Mouse (Mus musculus): ENCODE results near the gene Scn4a. TPM values are rescaled to one million over a fixed set of nuclear protein-coding genes. Genes with fewer than 3 reads are reported as not detected.

Scn4a gene
- polyA plus RNA-seq, 1 experiment from 2014 or later, result not detected

DNA sequence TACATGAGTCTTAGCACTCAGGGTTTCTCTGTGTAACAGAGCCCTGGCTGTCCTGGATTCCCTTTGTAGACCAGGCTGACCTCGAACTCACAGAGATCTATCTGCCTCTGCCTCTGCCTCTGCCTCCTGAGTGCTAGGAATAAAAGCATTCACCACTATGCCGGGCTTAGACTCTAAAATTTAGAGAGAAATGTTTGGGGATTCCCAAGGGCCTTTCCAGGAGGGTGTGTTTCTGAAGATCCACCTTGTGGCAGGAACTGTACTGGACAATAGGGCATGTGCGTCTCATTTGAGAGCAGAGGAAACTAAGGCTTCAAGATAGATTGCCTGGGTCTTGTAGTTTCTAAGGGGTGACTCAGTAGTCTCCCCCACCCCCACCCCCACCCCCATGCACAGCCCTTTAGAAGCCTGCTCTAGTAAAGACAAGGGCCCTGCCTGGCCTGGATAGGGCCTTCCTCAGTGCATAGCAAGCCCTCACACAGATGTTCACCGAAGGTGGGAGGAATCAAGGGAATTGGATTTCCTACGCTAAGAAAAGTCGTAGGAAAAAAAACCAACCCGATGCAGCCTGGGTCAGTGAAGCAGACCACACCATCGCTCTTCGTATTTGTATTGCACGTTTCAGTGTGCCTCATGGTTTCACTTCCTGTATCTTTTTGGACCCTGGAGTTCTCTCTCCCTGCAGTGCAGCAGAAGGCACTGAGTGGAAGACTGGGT is 47.6 kb downstream of the Scn4a start:
- no peaks in the 10 kb centered on the region for H3K27me3 ChIP-seq (ENCODE audit: poor library complexity, severe bottlenecking)
- H3K4me1 ChIP-seq, result peaks cover 11% of the 10 kb centered on the region
- no peaks in the 10 kb centered on the region for H3K36me3 ChIP-seq (replicated peaks)
- no peak overlapping the region for H3K27ac ChIP-seq
- H3K4me3 ChIP-seq, result no peak overlapping the region
- no peak for DNase-seq (ENCODE audit: extremely low spot score, low spot score)
- no peaks in the 10 kb centered on the region for H3K9me3 ChIP-seq
- 89% methylated on average over 10 of the region's 10 CpGs for WGBS

DNA sequence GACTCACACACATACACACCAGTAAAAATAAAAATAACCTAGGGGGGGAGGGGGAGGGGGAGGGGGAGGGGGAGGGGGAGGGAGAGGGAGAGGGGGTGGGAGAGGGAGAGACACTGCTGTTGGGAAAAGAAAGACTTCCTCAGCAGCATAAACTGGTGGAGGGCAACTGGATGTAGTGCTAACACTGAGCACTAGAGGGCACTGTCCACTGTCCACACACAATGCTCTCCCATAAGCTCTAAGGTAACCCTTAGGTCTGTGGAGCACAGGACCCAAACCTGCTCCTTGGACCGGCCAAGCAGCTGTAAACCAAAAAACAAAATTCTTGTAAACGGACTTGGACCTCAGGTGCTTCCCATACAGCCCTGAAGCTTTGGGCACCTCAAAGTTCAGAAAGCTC is 50.5 kb downstream of the Scn4a start:
- no peaks in the 10 kb centered on the region for H3K36me3 ChIP-seq (replicated peaks)
- H3K4me1 ChIP-seq, result no peaks in the 10 kb centered on the region
- WGBS, result 13% methylated on average over 2 of the region's 2 CpGs
- no peaks in the 10 kb centered on the region for H3K27me3 ChIP-seq (ENCODE audit: poor library complexity, severe bottlenecking)
- DNase-seq (ENCODE audit: extremely low spot score, low spot score), result peak; percentile 64
- H3K27ac ChIP-seq, result no peak overlapping the region
- no peak overlapping the region for H3K4me3 ChIP-seq
- no peaks in the 10 kb centered on the region for H3K9me3 ChIP-seq

DNA sequence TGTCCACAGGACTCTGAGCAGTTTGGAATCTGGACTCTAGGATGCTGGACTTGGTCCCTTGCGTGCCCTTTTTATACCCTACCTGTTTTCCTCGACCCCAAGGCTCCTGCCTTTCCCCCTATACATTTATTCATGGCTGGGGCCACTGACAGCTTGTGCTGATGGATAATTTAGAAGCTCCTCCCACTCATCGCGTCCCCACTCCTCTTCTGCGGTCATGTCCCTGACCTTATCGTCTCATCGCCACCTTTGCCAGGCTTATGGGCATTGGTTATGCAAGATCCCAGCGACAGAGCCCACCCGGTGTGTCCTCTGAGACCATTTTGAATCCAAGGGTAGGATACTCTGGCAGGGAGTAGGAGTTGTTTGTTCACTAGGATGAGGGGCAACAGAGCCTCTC is 51.3 kb downstream of the Scn4a start, which contains the start of gene Gh:
Gene Gh, minus strand, starts transcription at position 101 of the 400 bp plus-strand sequence.
- WGBS, result 84% methylated on average over 9 of the region's 9 CpGs
- no peaks in the 10 kb centered on the region for H3K27me3 ChIP-seq (ENCODE audit: poor library complexity, severe bottlenecking)
- H3K36me3 ChIP-seq (replicated peaks), result no peaks in the 10 kb centered on the region
- no peak for DNase-seq (ENCODE audit: extremely low spot score, low spot score)
- H3K9me3 ChIP-seq, result no peaks in the 10 kb centered on the region
- H3K4me3 ChIP-seq, result no peak within 1 kb of the TSS
- no peaks in the 10 kb centered on the region for H3K4me1 ChIP-seq
- H3K27ac ChIP-seq, result no peak within 1 kb of the TSS

DNA sequence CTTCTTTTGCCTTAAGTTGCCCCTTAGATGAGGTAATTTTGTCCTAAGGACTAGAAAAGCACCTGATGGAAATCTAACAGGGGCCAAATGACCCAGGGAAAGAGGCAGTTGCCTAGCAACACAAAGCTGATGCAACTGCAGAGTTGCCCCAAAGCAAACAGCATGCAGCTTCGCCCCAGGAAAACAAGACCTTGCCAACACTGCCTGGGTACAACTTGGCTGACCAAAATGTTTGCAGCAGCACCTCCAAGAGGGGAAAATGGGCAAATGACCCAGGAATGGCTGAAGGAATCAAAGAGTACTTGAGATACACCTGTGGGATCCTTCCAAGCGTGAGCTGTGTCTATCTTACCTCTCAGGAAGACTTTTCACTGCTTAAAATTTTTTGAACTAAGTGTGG is 61.2 kb downstream of the Scn4a start:
- Histone ChIP-seq H3K36me3 (replicated peaks) (no peaks in the 10 kb centered on the region), H3K27me3 (ENCODE audit: poor library complexity, severe bottlenecking) (no peaks in the 10 kb centered on the region), H3K4me1 (no peaks in the 10 kb centered on the region), H3K27ac (no peak overlapping the region), H3K4me3 (no peak overlapping the region), H3K9me3 (peaks cover 2% of the 10 kb centered on the region; the same call in 1 of the 2 replicates)
- no peak for DNase-seq (ENCODE audit: extremely low spot score, low spot score)
- 91% methylated on average over 2 of the region's 2 CpGs for WGBS

DNA sequence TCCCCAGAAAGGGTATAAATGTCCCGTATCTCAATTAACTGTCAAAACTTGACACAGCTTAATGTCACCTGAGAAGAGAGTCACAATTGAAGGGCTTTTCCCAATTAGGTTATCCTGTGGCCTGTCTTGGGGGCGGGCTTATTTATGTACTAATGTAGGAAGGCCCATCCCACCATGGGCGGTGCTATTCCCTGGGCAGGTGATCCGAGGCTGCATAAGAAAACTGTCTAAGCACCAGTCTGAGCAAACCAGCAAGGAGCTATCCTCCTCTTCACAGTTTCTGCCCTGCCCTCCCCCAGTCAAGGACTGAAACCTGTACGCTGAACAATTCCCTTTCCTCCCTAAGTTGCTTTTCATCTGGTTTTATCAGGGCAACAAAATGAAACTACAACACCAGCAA is 62.7 kb downstream of the Scn4a start:
- no peaks in the 10 kb centered on the region for H3K4me1 ChIP-seq
- H3K36me3 ChIP-seq (replicated peaks), result no peaks in the 10 kb centered on the region
- no peak overlapping the region for H3K27ac ChIP-seq
- no peak overlapping the region for H3K4me3 ChIP-seq
- DNase-seq (ENCODE audit: extremely low spot score, low spot score), result no peak
- WGBS, result 89% methylated on average over 5 of the region's 5 CpGs
- H3K27me3 ChIP-seq (ENCODE audit: poor library complexity, severe bottlenecking), result no peaks in the 10 kb centered on the region
- H3K9me3 ChIP-seq, result peaks cover 2% of the 10 kb centered on the region; the same call in 1 of the 2 replicates

DNA sequence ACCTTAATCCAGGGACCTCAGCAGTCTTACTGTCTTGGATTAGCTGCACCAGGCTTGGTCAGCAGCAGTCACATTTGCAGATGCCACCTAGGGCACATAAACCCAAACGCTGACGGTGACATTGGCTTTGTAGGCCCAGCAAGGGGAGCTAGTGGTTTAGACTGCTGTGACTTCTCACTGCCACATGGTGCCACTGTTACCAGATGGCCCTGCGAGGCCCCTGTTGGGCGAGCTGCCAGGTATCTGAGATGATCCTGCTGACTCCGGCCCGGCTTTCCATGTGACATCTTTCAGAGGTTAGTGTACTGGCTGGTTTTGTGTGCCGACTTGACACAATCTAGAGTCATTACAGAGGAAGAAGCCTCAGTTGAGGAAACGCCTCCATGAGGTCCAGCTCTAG is 63.7 kb downstream of the Scn4a start:
- WGBS, result 84% methylated on average over 8 of the region's 8 CpGs
- H3K4me3 ChIP-seq, result no peak overlapping the region
- no peaks in the 10 kb centered on the region for H3K4me1 ChIP-seq
- no peak for DNase-seq (ENCODE audit: extremely low spot score, low spot score)
- no peak overlapping the region for H3K27ac ChIP-seq
- peaks cover 2% of the 10 kb centered on the region; the same call in 1 of the 2 replicates for H3K9me3 ChIP-seq
- no peaks in the 10 kb centered on the region for H3K27me3 ChIP-seq (ENCODE audit: poor library complexity, severe bottlenecking)
- no peaks in the 10 kb centered on the region for H3K36me3 ChIP-seq (replicated peaks)

DNA sequence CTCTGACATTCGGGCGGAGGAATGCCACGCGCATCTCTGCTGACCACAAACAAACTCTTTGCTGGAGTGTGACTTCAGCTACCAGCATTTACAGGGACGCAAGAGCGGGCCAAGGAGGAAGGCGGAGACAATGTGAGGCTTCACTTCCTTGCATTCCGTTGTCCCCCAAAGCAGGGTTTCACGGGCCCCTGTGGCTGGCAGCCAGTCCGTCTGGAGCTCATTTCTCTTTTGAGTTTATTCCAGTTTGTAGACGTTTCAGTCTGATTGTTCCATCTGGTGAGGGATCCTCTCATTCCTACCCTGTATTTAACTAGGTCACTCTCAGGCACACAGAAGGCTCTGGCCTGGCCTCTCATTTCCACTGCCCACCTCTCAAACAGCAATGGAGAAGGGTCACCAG is 66.1 kb downstream of the Scn4a start:
- Histone ChIP-seq H3K4me3 (no peak overlapping the region), H3K36me3 (replicated peaks) (no peaks in the 10 kb centered on the region), H3K9me3 (no peaks in the 10 kb centered on the region), H3K27me3 (ENCODE audit: poor library complexity, severe bottlenecking) (no peaks in the 10 kb centered on the region), H3K4me1 (no peaks in the 10 kb centered on the region; the same call in 1 of the 2 replicates), H3K27ac (no peak overlapping the region)
- 83% methylated on average over 11 of the region's 11 CpGs for WGBS
- no peak for DNase-seq (ENCODE audit: extremely low spot score, low spot score)

DNA sequence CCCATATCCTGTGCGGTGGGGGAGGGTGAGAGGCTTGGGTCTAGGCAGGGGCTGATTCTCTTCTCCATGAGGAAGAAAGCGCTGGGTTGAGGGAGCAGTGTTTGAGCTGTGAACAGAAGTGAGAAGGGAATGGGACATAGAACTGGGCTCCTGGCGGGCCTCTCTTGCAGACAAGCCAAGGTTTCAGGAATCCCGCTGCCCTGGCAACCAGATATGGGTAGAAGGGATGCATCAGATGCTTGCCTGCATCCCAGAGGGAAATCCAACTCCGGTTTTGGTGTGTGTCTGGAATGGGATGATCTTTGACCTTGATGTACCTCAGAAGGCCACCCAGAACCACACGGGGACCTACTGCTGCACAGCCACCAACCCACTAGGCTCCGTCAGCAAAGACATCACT is 66.9 kb downstream of the Scn4a start:
- H3K4me3 ChIP-seq, result no peak overlapping the region
- 91% methylated on average over 7 of the region's 7 CpGs for WGBS
- no peaks in the 10 kb centered on the region for H3K9me3 ChIP-seq
- H3K27ac ChIP-seq, result no peak overlapping the region
- H3K4me1 ChIP-seq, result no peaks in the 10 kb centered on the region; the same call in 1 of the 2 replicates
- no peaks in the 10 kb centered on the region for H3K36me3 ChIP-seq (replicated peaks)
- H3K27me3 ChIP-seq (ENCODE audit: poor library complexity, severe bottlenecking), result no peaks in the 10 kb centered on the region
- no peak for DNase-seq (ENCODE audit: extremely low spot score, low spot score)

DNA sequence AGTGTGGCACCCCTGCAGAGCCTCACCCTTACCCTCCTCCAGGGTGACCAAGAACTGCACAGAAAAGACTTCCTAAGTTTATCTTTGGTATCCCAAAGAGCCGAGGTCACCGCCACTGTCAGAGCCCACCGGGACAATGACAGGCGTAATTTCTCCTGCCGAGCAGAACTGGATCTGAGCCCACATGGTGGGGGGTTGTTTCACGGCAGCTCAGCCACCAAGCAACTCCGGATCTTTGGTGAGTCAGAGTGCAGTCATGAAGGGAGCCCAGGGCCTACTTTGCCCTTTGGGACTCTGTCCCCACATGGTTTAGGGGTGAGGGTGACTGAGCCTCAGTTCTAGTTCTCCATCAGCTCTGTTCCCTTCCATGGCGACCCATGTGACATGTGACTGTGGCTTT is 69.0 kb downstream of the Scn4a start:
- no peaks in the 10 kb centered on the region for H3K9me3 ChIP-seq
- H3K27ac ChIP-seq, result no peak overlapping the region
- no peak for DNase-seq (ENCODE audit: extremely low spot score, low spot score)
- no peak overlapping the region for H3K4me3 ChIP-seq
- H3K36me3 ChIP-seq (replicated peaks), result no peaks in the 10 kb centered on the region
- WGBS, result 83% methylated on average over 8 of the region's 8 CpGs
- H3K4me1 ChIP-seq, result no peaks in the 10 kb centered on the region; the same call in 1 of the 2 replicates
- no peaks in the 10 kb centered on the region for H3K27me3 ChIP-seq (ENCODE audit: poor library complexity, severe bottlenecking)

DNA sequence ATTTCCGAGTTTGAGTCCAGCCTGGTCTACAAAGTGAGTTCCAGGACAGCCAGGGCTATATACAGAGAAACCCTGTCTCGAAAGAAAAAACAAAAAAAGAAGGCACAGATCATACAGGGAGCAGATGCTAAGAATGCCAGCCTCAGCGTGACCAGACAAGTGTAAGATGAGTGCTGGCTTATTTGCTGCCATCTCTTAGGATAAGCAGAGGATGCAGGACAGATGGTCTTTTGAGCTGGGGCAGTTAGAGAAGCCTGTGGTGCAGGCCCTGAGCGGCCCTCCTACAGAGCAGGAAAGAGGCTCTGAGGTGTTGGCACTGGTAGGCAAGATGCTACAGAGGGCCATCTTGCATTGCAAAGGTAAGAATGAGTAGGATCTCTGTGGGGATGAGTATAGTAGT is 69.7 kb downstream of the Scn4a start:
- Histone ChIP-seq H3K9me3 (no peaks in the 10 kb centered on the region), H3K36me3 (replicated peaks) (no peaks in the 10 kb centered on the region), H3K4me3 (no peak overlapping the region), H3K27ac (no peak overlapping the region), H3K27me3 (ENCODE audit: poor library complexity, severe bottlenecking) (no peaks in the 10 kb centered on the region), H3K4me1 (no peaks in the 10 kb centered on the region; the same call in 1 of the 2 replicates)
- 84% methylated on average over 4 of the region's 4 CpGs for WGBS
- DNase-seq (ENCODE audit: extremely low spot score, low spot score), result no peak

DNA sequence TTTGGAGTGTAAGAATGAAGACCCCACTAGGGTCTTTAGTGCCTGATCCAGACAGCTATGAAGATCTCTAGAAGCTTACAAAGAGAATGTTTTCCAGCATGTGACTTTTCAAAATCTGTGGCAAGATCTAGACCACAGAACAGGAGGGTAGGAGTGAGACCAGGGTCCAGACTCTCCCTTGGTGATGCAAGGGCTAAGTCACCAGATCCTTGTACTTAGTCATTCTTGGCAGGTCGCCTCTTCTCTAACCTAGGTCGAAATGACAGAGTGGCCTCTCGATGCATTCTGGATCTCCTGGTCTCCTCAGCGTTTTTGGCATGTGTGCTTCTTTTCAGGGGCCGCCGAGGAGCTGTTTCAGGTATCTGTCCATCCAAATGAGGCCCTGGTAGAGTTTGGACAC is 70.6 kb downstream of the Scn4a start:
- 88% methylated on average over 6 of the region's 6 CpGs for WGBS
- no peak overlapping the region for H3K27ac ChIP-seq
- H3K9me3 ChIP-seq, result no peaks in the 10 kb centered on the region

DNA sequence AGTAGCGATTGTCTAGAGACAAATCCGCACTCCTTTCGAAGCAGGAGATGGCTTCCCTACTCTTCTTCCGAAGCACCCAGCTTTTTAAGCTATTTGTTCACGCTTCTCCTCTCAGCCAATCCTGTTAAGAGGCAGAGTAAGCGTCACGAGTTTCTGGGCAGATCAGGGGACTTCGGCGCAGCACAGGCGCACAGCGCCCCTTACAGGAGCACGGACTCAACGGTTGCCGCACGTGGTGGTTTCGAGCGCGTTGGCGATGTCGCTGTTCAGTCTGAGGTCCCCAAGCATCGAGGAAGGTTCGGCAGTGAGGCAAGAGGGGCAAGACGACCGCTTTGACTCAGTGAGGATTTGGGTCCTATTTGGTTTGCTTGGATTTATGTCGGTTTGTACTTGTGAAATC is 76.6 kb downstream of the Scn4a start, which contains the start of gene Tcam1:
Gene Tcam1, plus strand, starts transcription at position 219 of the 400 bp plus-strand sequence.
- peak; percentile 92 for DNase-seq (ENCODE audit: extremely low spot score, low spot score)

More for the DNA sequence above, 70.6 kb downstream of the Scn4a start:
- no peaks in the 10 kb centered on the region; the same call in 1 of the 2 replicates for H3K4me1 ChIP-seq
- no peaks in the 10 kb centered on the region for H3K36me3 ChIP-seq (replicated peaks)
- H3K27me3 ChIP-seq (ENCODE audit: poor library complexity, severe bottlenecking), result peaks cover 9% of the 10 kb centered on the region
- DNase-seq (ENCODE audit: extremely low spot score, low spot score), result no peak
- H3K4me3 ChIP-seq, result no peak overlapping the region

DNA sequence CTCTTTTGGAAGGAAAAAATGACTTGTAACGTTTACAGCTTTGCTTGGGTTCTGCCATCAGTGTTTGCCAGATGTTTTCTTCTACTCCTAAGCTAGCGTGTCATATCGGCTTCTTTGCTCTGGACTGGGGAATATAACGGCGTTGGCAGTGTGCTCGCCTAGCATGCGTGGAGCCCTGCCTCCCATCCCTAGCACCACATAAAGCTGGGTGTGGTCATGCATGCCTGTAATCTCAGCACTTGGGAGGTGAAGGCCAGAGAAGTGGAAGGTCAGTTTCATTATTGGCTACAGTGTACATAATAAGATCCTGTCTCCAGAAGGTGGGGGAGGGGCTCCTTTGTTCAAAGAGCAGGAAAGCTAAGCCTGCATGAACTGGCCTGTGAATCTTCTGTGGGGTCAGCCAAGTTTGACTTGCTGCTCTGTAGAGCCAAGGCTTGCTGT is 78.1 kb downstream of the Scn4a start:
- 91% methylated on average over 7 of the region's 7 CpGs for WGBS
- Histone ChIP-seq H3K4me1 (peaks cover 49% of the 10 kb centered on the region), H3K27ac (no peak overlapping the region)

More for the DNA sequence above, 76.6 kb downstream of the Scn4a start, which contains the start of gene Tcam1:
- peak within 1 kb of the TSS; percentile 23 for H3K4me3 ChIP-seq
- peak within 1 kb of the TSS; percentile 60; the same call in 1 of the 2 replicates for H3K27ac ChIP-seq
- H3K4me1 ChIP-seq, result peaks cover 34% of the 10 kb centered on the region
- 15% methylated on average over 25 of the region's 25 CpGs for WGBS
- no peaks in the 10 kb centered on the region for H3K9me3 ChIP-seq
- peaks cover 19% of the 10 kb centered on the region for H3K27me3 ChIP-seq (ENCODE audit: poor library complexity, severe bottlenecking)
- H3K36me3 ChIP-seq (replicated peaks), result no peaks in the 10 kb centered on the region

More for the DNA sequence above, 78.1 kb downstream of the Scn4a start:
- no peak for DNase-seq (ENCODE audit: extremely low spot score, low spot score)
- Histone ChIP-seq H3K27me3 (ENCODE audit: poor library complexity, severe bottlenecking) (peaks cover 19% of the 10 kb centered on the region), H3K36me3 (replicated peaks) (peaks cover 3% of the 10 kb centered on the region), H3K4me3 (no peak overlapping the region), H3K9me3 (no peaks in the 10 kb centered on the region)
